Mouse (Mus musculus) gonadal fat pad, adult 2 months (tissue): ENCODE results near the gene Agps. TPM values are rescaled to one million over a fixed set of nuclear protein-coding genes. Genes with fewer than 3 reads are reported as not detected.

Source experiments
- DNase-seq: peaks from one replicate; pipeline ENCODE4 v3.0.0-alpha.2; 2012; ENCODE audit warnings: low read depth
- polyA plus RNA-seq: library from polyadenylated mRNA; depleted of rRNA; stranded (reverse); fragments of >200 nt; gene quantifications from 2 replicates; pipeline ENCODE4 v1.2.3, GENCODE M21; 2012

Gene Agps
- polyA plus RNA-seq, 1 experiment = 6.1 TPM

GRCm38 (mm10) chr2:75828931-75829610 is 2.9 kb upstream of the Agps start:
- no peak for DNase-seq

DNA sequence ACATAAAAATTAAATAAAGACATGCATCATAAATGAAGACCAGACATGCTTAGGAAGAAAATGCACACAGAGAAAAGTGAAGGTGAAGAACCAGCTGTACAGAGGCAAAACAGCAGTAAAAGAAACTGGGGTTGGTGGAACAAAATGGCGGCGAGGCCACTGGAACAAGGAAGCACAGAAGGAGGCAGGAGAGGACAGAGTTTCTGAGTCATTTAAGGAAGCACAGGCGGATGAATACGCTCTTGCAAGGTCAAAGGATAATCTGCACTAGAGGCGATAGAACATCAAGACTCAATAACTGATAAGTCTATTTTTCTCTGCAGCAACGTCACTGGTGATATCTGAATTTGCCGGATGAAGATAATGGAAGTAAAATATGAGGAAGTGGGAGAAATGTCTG is 1.7 kb upstream of the Agps start:
- DNase-seq = no peak

DNA sequence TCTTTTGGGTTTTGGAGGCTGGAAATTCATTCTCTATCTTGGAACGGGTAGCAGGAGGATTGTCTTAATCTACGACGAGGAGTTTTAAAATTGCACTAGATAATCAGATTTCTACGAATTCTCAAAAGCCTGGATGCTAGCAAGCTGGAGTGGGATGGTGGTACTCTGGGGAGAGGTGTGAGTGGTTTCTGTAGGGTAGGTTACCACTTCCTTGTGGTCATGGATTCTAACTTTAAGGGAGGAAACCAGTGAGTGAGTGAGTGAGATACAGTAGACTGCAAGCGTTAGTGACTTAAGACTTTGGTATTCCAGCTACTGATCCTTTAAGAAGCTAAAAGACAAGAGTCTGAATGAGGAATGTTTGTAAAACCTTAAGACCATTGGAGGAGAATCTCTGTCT is 804 bp downstream of the Agps start:
- DNase-seq = no peak

DNA sequence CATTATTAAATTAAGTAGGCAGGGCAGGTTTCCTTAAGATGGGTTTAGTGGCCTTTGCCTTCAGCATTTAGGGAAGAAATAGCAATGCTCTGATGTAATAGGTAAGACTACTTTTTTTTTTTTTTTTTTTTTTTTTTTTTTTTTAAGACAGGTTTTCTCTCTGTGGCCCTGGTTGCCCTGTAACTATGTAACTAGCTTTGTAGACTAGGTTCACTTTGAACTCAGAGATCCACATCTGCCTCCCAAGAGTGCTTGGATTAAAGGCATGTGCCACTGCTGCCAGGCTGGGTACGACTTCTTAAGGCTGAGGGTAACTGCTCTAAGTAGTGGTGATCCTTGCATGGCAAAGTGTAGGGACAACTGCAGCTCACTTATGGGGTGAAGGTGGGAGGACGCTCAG is 2.5 kb downstream of the Agps start:
- no peak for DNase-seq

GRCm38 (mm10) chr2:75842302-75842701 is 10.3 kb downstream of the Agps start:
- no peak for DNase-seq

DNA sequence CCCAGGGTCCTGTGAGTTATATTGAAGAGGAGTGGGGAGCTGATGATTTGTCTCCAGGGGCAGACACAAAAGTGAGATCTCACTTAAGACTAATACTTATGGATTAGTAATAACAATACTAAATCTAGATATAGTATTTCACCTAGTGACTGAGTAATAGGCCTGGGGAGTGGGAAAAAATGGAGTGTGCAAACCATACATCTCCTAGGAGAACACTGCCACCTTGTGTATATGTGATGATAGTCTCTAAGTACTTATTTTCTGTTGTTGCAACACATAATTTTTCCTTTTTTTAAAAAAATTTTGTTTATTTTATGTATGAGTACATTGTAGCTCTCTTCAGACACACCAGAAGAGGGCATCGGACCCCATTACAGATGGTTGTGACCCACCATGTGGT is 15.7 kb downstream of the Agps start:
- DNase-seq = no peak

- no peak for DNase-seq
Observed at GRCm38 (mm10) chr2:75852483-75852882, 20.5 kb downstream of the Agps start.

DNA sequence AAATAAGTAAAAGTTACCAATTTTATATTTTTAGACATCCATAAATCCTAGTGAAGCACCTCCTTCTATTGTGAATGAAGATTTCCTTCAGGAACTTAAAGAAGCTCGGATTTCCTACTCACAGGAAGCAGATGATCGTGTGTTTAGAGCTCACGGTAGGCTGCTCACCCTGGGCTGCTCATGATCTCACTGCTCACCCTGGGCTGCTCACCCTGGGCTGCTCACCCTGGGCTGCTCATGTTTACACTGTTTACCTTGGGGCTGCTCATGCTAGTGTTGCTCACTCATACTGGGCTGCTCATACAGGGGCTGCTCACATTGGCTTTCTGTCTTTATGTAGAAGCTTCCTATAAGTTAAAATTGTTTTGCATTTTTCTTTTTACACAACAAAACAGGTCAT is 22.2 kb downstream of the Agps start:
- DNase-seq = no peak

DNA sequence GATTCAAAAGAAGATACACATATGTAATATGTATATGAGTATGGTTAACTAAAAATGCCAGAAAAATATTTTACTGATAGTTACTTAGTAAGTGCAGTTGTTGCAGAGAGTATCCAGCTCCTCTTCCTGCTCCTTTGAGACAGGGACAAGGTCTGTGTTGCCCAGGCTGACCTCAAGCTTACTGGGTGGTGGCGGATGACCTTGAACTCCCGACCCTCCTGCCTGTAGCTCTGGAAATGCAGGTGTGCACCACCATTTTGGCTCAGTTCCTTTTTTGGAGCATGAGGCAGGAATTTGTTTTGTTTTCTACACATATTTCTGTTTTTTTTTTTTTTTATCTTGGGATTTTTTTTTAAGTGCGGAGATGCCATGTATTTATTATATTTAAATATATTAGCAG is 29.1 kb downstream of the Agps start:
- DNase-seq = no peak

GRCm38 (mm10) chr2:75869604-75870003 is 37.6 kb downstream of the Agps start:
- DNase-seq = peak; percentile 56

GRCm38 (mm10) chr2:75874008-75874559 is 42.1 kb downstream of the Agps start:
- DNase-seq = no peak

DNA sequence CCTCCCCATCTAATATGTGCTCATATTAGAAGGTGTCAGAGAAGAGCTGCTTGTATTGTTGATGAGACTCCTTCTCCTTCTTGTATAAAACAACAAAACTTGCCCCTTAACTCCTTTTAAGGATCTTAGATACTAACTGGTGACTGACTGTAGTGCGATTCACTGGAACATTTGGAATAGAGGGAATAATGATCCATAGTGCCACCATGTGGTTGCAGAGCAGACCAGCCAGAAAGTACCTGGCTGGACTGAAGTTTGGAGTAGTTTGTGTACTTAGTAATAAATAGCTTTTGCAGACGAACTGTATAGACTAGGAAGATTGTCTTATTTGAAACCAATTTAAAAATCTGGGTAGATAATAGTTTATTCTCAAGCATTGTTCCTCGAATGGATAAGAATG is 47.8 kb downstream of the Agps start:
- no peak for DNase-seq

GRCm38 (mm10) chr2:75883543-75883942 is 51.6 kb downstream of the Agps start:
- DNase-seq = no peak

DNA sequence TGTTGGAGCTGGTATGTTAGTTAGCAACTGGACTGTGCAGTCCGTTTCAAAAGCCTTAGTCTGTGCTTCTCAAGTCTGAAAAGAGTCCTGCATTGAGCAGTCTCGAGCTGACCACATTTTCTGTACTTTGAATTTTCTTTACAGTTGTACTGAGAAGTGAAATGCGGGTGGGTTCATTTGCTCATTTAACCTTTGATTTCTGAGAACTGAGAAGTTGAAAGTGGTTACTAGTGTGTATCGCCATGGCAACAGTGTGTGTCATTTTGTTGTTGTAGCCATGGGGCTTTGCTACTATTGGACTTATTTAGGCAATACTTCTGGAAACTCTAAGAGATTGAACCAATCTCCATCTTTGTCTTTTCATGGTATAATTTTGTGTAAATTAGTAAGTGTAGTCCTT is 60.0 kb downstream of the Agps start:
- DNase-seq = no peak

- DNase-seq = no peak
Observed at GRCm38 (mm10) chr2:75895711-75896110, 63.7 kb downstream of the Agps start.

- no peak for DNase-seq
Observed at GRCm38 (mm10) chr2:75900281-75900680, 68.3 kb downstream of the Agps start.

GRCm38 (mm10) chr2:75901869-75902268 is 69.9 kb downstream of the Agps start:
- no peak for DNase-seq

- no peak for DNase-seq
Observed at GRCm38 (mm10) chr2:75907142-75907541, 75.2 kb downstream of the Agps start.

DNA sequence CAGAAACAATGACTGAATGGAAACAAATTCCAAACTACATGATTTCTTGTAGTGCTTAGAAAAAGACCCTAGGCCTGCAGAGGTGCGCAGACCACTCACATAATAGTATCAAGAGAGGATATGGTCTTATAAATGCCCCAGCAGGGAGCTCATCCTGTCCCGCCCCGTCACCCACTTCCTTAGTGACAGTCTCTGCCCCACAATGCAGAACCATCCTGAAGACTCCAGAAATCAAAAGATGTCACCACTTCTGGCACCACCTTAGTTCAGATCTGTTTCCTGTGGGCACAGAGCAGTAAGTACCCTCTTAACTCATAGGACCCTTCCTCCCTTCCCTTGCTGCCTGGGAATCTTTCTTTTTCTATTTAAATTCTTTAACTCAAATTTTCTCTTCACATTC is 83.1 kb downstream of the Agps start:
- DNase-seq = no peak

DNA sequence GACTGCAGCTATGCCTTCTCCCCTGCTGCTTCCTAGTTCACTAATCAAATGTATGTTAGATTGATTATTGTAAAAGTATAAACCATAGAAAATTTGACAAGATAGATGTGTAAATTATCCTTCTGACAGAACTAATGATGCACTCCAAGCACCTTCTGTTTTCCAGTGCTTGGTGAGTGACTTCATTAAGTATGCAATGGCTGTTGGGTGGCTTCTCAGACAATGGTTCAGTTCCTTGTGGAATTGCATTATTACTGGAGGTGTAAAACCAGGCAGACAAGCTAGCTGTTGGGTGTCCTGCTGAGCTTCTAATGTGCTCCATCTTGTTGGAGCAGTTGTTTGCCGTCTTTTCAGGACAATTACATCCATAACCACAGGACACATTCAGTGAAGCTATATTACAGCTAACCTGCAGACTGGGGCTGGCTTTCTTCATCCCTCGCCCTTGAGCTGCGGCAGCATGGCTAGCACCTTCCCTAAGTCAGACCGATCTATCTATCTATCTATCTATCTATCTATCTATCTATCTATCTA is 91.9 kb downstream of the Agps start:
- DNase-seq = no peak

GRCm38 (mm10) chr2:75926061-75926460 is 94.1 kb downstream of the Agps start:
- DNase-seq = no peak

- DNase-seq = no peak
Observed at GRCm38 (mm10) chr2:75928011-75928410, 96.0 kb downstream of the Agps start.

DNA sequence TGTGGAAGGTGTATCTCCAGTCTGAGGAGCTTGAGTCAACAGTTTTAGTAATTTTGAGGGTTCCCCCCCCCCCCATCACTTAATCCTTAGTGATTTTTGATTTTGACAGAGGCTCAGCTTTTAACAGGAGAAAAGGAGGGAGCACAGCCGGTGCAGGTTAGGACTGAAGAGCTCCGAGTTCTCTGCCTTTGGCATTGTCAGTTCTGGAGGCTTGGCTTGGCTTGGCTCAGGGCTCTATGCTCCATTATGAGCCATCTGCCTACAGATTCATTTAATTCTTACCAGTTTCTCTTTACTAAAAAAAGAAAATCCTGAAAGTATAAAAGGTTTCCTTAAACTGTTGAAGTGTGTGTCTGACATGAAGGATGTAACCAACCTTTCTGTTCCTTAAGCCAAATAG is 97.2 kb downstream of the Agps start:
- DNase-seq = no peak
